Mouse (Mus musculus) liver, embryonic 11.5 days (tissue): ENCODE results near the gene Tor4a. TPM values are rescaled to one million over a fixed set of nuclear protein-coding genes. Genes with fewer than 3 reads are reported as not detected.
A peak's percentile ranks its signal among the peaks of the same experiment; 100 is the strongest.

Experiments used
- ATAC-seq: fragments of 200-750 bp; cut with Nextera tagmentation; replicated peaks from 2 replicates; pipeline ENCODE4 v1.8.0; 2017; ENCODE audit warnings: moderate number of reproducible peaks, mild to moderate bottlenecking, moderate TSS enrichment, moderate library complexity; ENCODE audit not compliant: low FRiP score
- DNase-seq: peaks from one replicate; pipeline ENCODE4 v3.0.0-alpha.2; 2017; ENCODE audit warnings: low spot score
- H3K27ac ChIP-seq: fragments of 300-500 bp; sonication (generic); 2 replicates; pipeline ENCODE4 v1.5.1; 2014; ENCODE audit warnings: mild to moderate bottlenecking, low read depth, low read length, control low read depth
- H3K27me3 ChIP-seq: fragments of 300-500 bp; sonication (generic); replicated peaks from 2 replicates; pipeline ENCODE4 v1.6.1; 2014; ENCODE audit warnings: low read length, mixed read lengths; ENCODE audit not compliant: control insufficient read depth, insufficient read depth
- H3K36me3 ChIP-seq: fragments of 300-500 bp; sonication (generic); 2 replicates; pipeline ENCODE4 v1.6.1; 2014; ENCODE audit warnings: mild to moderate bottlenecking, low read length, moderate library complexity, mixed read lengths; ENCODE audit not compliant: control insufficient read depth, insufficient read depth
- H3K4me1 ChIP-seq: fragments of 300-500 bp; sonication (generic); replicated peaks from 2 replicates; pipeline ENCODE4 v1.6.1; 2014; ENCODE audit warnings: low read length, mixed read lengths; ENCODE audit not compliant: control insufficient read depth, insufficient read depth
- H3K4me2 ChIP-seq: fragments of 300-500 bp; sonication (generic); 2 replicates; pipeline ENCODE4 v1.6.1; 2014; ENCODE audit warnings: mild to moderate bottlenecking, control low read depth, moderate library complexity
- H3K4me3 ChIP-seq: fragments of 300-500 bp; sonication (generic); 2 replicates; pipeline ENCODE4 v1.5.1; 2014; ENCODE audit warnings: low read depth, low read length, control low read depth
- H3K9ac ChIP-seq: fragments of 300-500 bp; sonication (generic); 2 replicates; pipeline ENCODE4 v1.6.1; 2014; ENCODE audit warnings: low read depth, low read length, control low read depth
- H3K9me3 ChIP-seq: fragments of 300-500 bp; sonication (generic); 2 replicates; pipeline ENCODE4 v1.6.1; 2016; ENCODE audit warnings: low read length, inconsistent platforms, mixed read lengths; ENCODE audit not compliant: control insufficient read depth
- WGBS: fragments of 180-500 bp; shearing (Covaris S2); extraction: QIAGEN DNeasy Blood & Tissue Kit; methylation state at CpG from one replicate; pipeline ENCODE4 v1.1.7; 2014; 5-methylcytosine and 5-hydroxymethylcytosine counted together
- polyA plus RNA-seq: library from polyadenylated mRNA; unstranded; fragments of >200 nt; fragmentation: Nextera tagmentation; extraction: Ambion mirVana; gene quantifications from 2 replicates; pipeline ENCODE4 v1.2.1, GENCODE M21; 2014

The Tor4a gene
- polyA plus RNA-seq, 1 experiment from 2014 or later, result 12.1 TPM

GRCm38 (mm10) chr2:25228995-25229530, 32.4 kb upstream of the Tor4a start:
- Histone ChIP-seq H3K27ac (no peak overlapping the region), H3K9ac (no peak overlapping the region; the same call in 1 of the 2 replicates)

DNA sequence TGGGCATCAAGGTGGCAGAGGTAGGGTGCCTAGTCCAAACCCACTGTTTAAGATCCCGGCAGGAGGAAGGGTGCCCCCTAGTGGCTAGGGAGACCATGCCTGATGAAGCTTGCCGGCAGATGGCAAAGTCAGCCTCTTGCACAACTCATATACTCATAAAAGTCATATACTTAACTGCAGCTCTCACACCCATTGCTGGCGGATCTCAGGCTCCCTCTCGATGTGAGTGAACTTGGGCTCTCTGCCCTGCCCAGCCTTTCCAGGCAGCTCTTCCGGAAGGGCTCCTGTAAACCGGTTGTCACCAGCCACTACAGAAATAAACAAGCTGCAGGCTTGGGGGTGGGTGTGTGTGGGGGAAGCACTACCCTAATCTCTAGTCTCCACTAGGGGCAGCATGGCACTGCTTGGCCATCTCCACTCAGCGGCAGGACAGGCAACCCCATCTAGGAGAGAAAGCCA, 31.8 kb upstream of the Tor4a start:
- ATAC-seq, result peak; percentile 39

More at GRCm38 (mm10) chr2:25228995-25229530, 32.4 kb upstream of the Tor4a start:
- H3K36me3 ChIP-seq, result no peaks in the 10 kb centered on the region
- H3K27me3 ChIP-seq, result no peaks in the 10 kb centered on the region; the same call in 1 of the 2 replicates
- DNase-seq, result no peak
- H3K4me1 ChIP-seq, result peaks cover 19% of the 10 kb centered on the region
- H3K9me3 ChIP-seq, result no peaks in the 10 kb centered on the region
- no peak for ATAC-seq
- WGBS, result 69% methylated on average over 6 of the region's 6 CpGs
- peak overlapping the region; percentile 39; the same call in 1 of the 2 replicates for H3K4me3 ChIP-seq
- H3K4me2 ChIP-seq, result peak overlapping the region; percentile 64

GRCm38 (mm10) chr2:25227406-25227805, 30.7 kb upstream of the Tor4a start:
- WGBS, result 93% methylated on average over 4 of the region's 4 CpGs

More for the DNA sequence above, 31.8 kb upstream of the Tor4a start:
- DNase-seq, result peak; percentile 78
- Histone ChIP-seq H3K4me3 (peak overlapping the region; percentile 39), H3K36me3 (peaks cover 1% of the 10 kb centered on the region; the same call in 1 of the 2 replicates), H3K4me1 (peaks cover 13% of the 10 kb centered on the region), H3K4me2 (peak overlapping the region; percentile 64), H3K9me3 (no peaks in the 10 kb centered on the region), H3K27ac (peak overlapping the region; percentile 36; the same call in 1 of the 2 replicates), H3K9ac (peak overlapping the region; percentile 62), H3K27me3 (no peaks in the 10 kb centered on the region; the same call in 1 of the 2 replicates)
- WGBS, result under 1% methylated on average over 7 of the region's 7 CpGs

DNA sequence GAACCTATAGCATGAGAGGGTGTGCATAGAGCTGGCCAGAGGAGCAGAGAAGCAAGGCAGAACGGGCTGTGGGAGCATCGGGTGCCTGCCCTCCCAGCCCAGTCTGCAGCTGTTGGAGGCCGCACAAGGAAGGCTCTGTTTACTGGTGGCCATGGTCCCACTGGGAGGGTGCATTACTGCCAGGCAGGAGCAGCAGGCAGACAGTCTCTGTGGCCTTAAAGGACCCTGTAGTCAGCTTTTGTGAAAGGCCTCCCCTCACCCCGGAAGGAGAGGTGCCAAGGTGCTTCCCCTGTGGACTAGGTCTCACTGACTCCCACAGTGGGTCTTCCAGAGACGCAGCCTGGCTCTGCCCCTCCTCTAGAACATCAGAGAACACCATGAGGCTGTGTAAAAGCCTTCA, 30.2 kb upstream of the Tor4a start:
- H3K36me3 ChIP-seq, result peaks cover 5% of the 10 kb centered on the region; the same call in 1 of the 2 replicates
- H3K27ac ChIP-seq, result no peak overlapping the region
- no peak for DNase-seq
- H3K4me2 ChIP-seq, result no peak overlapping the region
- WGBS, result 89% methylated on average over 5 of the region's 5 CpGs
- H3K9ac ChIP-seq, result no peak overlapping the region
- H3K4me1 ChIP-seq, result peaks cover 6% of the 10 kb centered on the region
- no peak for ATAC-seq
- H3K9me3 ChIP-seq, result no peaks in the 10 kb centered on the region
- H3K4me3 ChIP-seq, result no peak overlapping the region
- H3K27me3 ChIP-seq, result no peaks in the 10 kb centered on the region

More at GRCm38 (mm10) chr2:25227406-25227805, 30.7 kb upstream of the Tor4a start:
- Histone ChIP-seq H3K9ac (no peak overlapping the region), H3K27ac (no peak overlapping the region), H3K4me2 (no peak overlapping the region), H3K36me3 (peaks cover 5% of the 10 kb centered on the region; the same call in 1 of the 2 replicates), H3K4me1 (peaks cover 6% of the 10 kb centered on the region), H3K27me3 (no peaks in the 10 kb centered on the region; the same call in 1 of the 2 replicates), H3K9me3 (no peaks in the 10 kb centered on the region), H3K4me3 (no peak overlapping the region)
- ATAC-seq (no peak), DNase-seq (no peak)

GRCm38 (mm10) chr2:25225811-25226379, 29.2 kb upstream of the Tor4a start:
- H3K27ac ChIP-seq, result peak overlapping the region; percentile 95
- no peaks in the 10 kb centered on the region for H3K27me3 ChIP-seq
- DNase-seq (no peak), ATAC-seq (no peak)
- peaks cover 6% of the 10 kb centered on the region for H3K4me1 ChIP-seq
- WGBS, result 77% methylated on average over 8 of the region's 8 CpGs
- H3K36me3 ChIP-seq, result peaks cover 9% of the 10 kb centered on the region
- peak overlapping the region; percentile 68 for H3K4me2 ChIP-seq
- no peaks in the 10 kb centered on the region for H3K9me3 ChIP-seq
- peak overlapping the region; percentile 74 for H3K9ac ChIP-seq
- peak overlapping the region; percentile 82 for H3K4me3 ChIP-seq

DNA sequence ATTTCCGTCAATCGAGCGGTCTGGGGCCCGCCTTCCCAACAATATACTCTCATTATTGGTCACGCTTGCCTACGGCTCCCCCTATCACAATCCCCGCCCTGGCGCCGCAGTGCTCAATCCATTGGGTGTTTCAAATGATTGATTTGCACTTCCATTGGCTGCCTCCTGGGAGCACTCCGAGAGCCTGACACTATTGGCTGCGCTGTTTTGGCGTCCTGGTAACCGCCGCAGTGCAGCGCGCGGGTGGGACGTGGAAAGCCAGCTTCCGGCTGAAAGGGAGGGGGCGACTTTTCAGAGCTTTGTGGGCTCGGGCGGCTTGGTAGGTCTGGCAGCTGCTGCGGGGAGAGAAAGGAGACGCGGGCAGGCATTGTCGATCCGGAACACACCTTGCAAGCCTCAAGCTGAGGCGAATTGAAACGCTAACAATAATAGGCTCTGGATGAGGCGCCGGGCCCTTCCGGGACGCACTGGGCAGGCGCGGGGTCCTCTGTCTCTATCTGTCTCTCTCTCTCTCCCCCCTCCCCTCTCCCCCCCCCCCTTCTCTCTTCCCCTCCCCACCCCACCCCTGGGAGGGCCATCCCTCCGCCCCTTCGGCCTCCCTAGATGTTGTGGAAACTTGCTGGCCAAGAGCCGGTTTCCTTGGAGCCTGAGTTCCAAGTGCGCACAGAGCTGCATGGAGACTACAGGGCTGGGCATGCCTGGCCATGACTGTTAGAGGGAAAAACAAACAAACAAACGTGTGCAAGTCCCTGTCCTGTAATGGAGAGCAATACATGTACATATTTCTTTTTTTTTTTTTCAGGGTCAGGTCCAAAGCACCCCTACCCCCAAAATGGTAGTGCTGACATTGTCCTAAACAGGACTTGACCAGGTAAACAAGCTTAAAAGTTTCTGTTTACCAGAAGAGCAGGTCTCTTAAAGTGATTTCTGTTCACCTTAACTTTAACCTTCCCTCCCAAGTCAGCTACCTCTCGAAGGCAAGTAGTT, 28.4 kb upstream of the Tor4a start:
- H3K4me1 ChIP-seq, result peaks cover 6% of the 10 kb centered on the region
- peak; percentile 91 for ATAC-seq
- peak overlapping the region; percentile 82 for H3K4me3 ChIP-seq
- DNase-seq, result peak; percentile 96
- peak overlapping the region; percentile 95 for H3K27ac ChIP-seq
- H3K9me3 ChIP-seq, result no peaks in the 10 kb centered on the region
- peak overlapping the region; percentile 68 for H3K4me2 ChIP-seq
- H3K9ac ChIP-seq, result peak overlapping the region; percentile 74
- no peaks in the 10 kb centered on the region for H3K27me3 ChIP-seq
- 2% methylated on average over 40 of the region's 41 CpGs for WGBS
- H3K36me3 ChIP-seq, result peaks cover 9% of the 10 kb centered on the region

GRCm38 (mm10) chr2:25224492-25224765, 27.7 kb upstream of the Tor4a start, which contains the start of gene Tubb4b:
Gene Tubb4b, minus strand, starts transcription at chr2:25224702.
- ATAC-seq (no peak), DNase-seq (no peak)
- H3K9me3 ChIP-seq, result no peaks in the 10 kb centered on the region
- H3K4me3 ChIP-seq, result peak within 1 kb of the TSS; percentile 82
- H3K4me1 ChIP-seq, result peaks cover 6% of the 10 kb centered on the region
- no peaks in the 10 kb centered on the region for H3K27me3 ChIP-seq
- peaks cover 9% of the 10 kb centered on the region for H3K36me3 ChIP-seq
- WGBS, result 0% methylated on average over 17 of the region's 17 CpGs
- H3K27ac ChIP-seq, result peak within 1 kb of the TSS; percentile 98
- H3K4me2 ChIP-seq, result peak within 1 kb of the TSS; percentile 95
- H3K9ac ChIP-seq, result peak within 1 kb of the TSS; percentile 88

DNA sequence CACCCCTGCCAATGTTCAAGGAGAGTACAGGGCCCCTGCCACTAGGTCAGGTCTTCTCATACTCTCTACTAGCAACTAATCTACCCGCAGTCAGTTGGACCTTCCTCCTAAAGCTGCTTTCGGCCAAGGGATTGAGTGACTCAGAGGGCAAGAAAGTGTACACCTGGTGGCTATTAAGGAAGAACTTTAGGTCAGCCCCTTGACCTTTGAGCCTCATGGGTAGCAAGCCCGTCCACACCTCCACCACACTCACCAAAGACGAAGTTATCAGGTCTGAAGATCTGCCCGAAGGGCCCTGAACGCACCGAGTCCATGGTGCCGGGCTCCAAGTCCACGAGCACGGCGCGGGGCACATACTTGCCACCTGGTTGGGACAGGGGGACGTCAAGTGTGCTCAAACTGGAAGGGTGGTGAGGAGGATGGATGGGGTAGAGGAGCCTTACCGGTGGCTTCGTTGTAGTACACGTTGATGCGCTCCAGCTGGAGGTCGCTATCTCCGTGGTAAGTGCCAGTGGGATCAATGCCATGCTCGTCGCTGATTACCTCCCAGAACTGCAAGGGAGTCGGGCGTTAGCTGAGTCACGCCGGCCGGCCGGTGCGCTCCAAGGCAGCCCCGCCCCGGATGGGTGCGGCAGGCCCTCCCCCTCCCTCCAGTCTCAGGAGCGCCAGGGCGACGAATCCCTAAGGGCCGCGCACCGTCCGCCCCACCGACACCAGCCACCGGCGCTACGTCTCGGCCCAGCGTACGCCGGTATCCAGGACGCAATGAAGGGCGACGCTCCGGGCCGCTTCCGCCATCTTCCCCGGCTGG, 27.2 kb upstream of the Tor4a start:
- Histone ChIP-seq H3K27me3 (no peaks in the 10 kb centered on the region), H3K36me3 (peaks cover 9% of the 10 kb centered on the region), H3K9me3 (no peaks in the 10 kb centered on the region), H3K4me2 (peak overlapping the region; percentile 95), H3K4me1 (peaks cover 6% of the 10 kb centered on the region), H3K27ac (peak overlapping the region; percentile 98), H3K9ac (peak overlapping the region; percentile 88), H3K4me3 (peak overlapping the region; percentile 82)
- under 1% methylated on average over 53 of the region's 53 CpGs for WGBS
- DNase-seq (peak; percentile 85), ATAC-seq (peak; percentile 79)
